Mouse (Mus musculus) forebrain, embryonic 12.5 days (tissue): ENCODE data around the gene Zfhx3. TPM values are rescaled to one million over a fixed set of nuclear protein-coding genes. Genes with fewer than 3 reads are reported as not detected.

ENCODE experiments used
- ATAC-seq: fragments of 200-750 bp; cut with Nextera tagmentation; 2 replicates; pipeline ENCODE4 v1.8.0; 2017; ENCODE audit warnings: moderate TSS enrichment; ENCODE audit not compliant: low FRiP score
- H3K27ac ChIP-seq: fragments of 300-500 bp; sonication (generic); 2 replicates; pipeline ENCODE4 v1.5.1; 2016; ENCODE audit warnings: mild to moderate bottlenecking
- H3K27me3 ChIP-seq: fragments of 300-500 bp; sonication (generic); 2 replicates; pipeline ENCODE4 v1.6.1; 2016; ENCODE audit warnings: mild to moderate bottlenecking
- H3K36me3 ChIP-seq: fragments of 300-500 bp; sonication (generic); replicated peaks from 2 replicates; pipeline ENCODE4 v1.6.1; 2016; ENCODE audit warnings: mild to moderate bottlenecking
- H3K4me1 ChIP-seq: fragments of 300-500 bp; sonication (generic); 2 replicates; pipeline ENCODE4 v1.6.1; 2016
- H3K4me2 ChIP-seq: fragments of 300-500 bp; sonication (generic); 2 replicates; pipeline ENCODE4 v1.6.1; 2016; ENCODE audit warnings: mild to moderate bottlenecking, moderate library complexity
- H3K4me3 ChIP-seq: fragments of 300-500 bp; sonication (generic); replicated peaks from 2 replicates; pipeline ENCODE4 v1.5.1; 2016; ENCODE audit warnings: mild to moderate bottlenecking
- H3K9ac ChIP-seq: fragments of 300-500 bp; sonication (generic); 2 replicates; pipeline ENCODE4 v1.6.1; 2016; ENCODE audit warnings: mild to moderate bottlenecking
- H3K9me3 ChIP-seq: fragments of 300-500 bp; sonication (generic); 2 replicates; pipeline ENCODE4 v1.6.1; 2016
- WGBS: fragments of 180-500 bp; shearing (Covaris S2); methylation state at CpG from one replicate; pipeline ENCODE4 v1.1.7; 2016; 5-methylcytosine and 5-hydroxymethylcytosine counted together
- polyA plus RNA-seq: library from polyadenylated mRNA; unstranded; fragments of >200 nt; fragmentation: Nextera tagmentation; extraction: Ambion mirVana; gene quantifications from 2 replicates; pipeline ENCODE4 v1.2.1, GENCODE M21; 2016

The Zfhx3 gene
- polyA plus RNA-seq, 1 experiment from 2014 or later = 30.5 TPM

DNA sequence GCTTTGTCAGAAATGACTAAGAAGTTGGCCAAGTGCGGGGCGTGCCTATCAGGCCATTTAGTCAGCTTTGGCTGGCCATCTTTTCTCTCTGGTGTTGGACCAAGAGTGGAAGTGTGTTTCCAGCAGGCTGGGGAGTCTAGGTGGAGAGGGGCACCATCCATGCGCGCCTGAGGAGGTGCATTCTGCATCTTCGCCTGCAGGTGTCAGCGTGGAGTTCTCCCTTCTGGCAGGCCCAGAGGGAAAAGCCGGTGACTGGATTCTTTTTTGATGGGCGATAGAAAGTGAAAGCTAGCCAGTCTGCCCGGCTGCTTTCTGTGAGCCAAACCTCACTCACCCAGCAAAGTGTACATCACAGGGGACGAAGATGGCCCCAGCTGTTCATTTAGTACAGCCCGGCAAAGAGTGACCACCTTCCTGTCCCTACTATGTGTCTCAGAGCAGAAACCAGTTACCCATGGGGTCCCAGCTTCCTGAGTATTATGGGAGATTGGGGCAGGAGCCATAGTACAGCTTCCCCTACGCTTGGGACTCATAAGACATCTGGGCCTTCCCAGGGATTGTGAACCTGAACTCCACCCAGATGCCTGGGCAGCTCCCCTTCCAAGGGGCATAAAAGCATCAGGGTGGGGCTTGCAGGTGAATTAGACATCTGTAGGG, 944.3 kb downstream of the Zfhx3 start:
- H3K4me2 ChIP-seq = peak overlapping the region; percentile 39
- H3K4me3 ChIP-seq = no peak overlapping the region
- H3K27me3 ChIP-seq = peaks cover 32% of the 10 kb centered on the region
- 18% methylated on average over 12 of the region's 12 CpGs for WGBS
- no peaks in the 10 kb centered on the region for H3K36me3 ChIP-seq
- ATAC-seq = peak; percentile 34
- H3K4me1 ChIP-seq = peaks cover 64% of the 10 kb centered on the region
- H3K27ac ChIP-seq = peak overlapping the region; percentile 25; the same call in 1 of the 2 replicates
- H3K9me3 ChIP-seq = no peaks in the 10 kb centered on the region
- H3K9ac ChIP-seq = peak overlapping the region; percentile 21; the same call in 1 of the 2 replicates

DNA sequence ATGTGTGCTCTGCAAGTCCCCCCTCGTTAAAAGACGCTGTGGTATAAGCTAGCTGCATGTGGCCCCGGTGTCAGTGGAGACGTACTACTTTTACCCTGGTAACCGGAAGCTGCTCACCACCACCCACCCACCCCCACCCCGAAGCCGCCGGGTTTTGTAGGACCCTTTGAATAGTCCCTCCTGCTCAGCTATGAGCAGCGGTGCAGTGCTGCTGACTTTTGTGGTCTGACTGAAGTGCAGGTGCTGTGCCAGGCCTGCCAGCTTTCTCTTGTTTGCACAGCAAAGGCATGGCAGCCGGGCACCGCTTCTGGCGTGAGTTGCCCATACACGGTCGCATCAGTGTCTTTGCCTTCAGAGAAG, 944.8 kb downstream of the Zfhx3 start:
- H3K9me3 ChIP-seq = no peaks in the 10 kb centered on the region
- WGBS = 74% methylated on average over 14 of the region's 14 CpGs
- H3K9ac ChIP-seq = peak overlapping the region; percentile 21; the same call in 1 of the 2 replicates
- H3K27me3 ChIP-seq = peaks cover 36% of the 10 kb centered on the region
- peak overlapping the region; percentile 39 for H3K4me2 ChIP-seq
- H3K36me3 ChIP-seq = no peaks in the 10 kb centered on the region
- H3K27ac ChIP-seq = peak overlapping the region; percentile 25; the same call in 1 of the 2 replicates
- ATAC-seq = no peak
- peaks cover 61% of the 10 kb centered on the region for H3K4me1 ChIP-seq
- H3K4me3 ChIP-seq = no peak overlapping the region

DNA sequence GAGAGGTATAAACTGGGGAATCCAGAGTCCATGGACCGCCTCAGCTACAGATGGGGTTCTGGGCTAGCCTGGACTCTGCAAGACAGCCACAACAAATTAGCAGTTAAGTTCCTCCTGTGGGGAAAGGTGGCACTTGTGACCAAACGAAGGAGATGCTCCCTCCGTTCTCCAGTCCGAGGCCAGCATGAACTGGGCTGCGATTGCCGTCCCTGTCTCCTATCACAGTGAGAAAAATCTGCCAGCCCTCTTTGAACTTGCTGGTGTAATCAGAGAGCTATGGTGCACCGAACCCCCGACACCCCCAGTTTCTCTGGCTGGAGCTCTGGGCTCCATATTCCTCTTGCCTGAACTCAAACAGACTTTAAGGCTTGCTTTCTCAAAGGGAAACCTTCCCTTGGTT, 945.4 kb downstream of the Zfhx3 start:
- Histone ChIP-seq H3K27ac (0 out of 2 replicates have a peak overlapping the region, but pooled peaks have one; percentile 46), H3K9ac (no peak overlapping the region), H3K36me3 (no peaks in the 10 kb centered on the region), H3K27me3 (peaks cover 36% of the 10 kb centered on the region), H3K4me2 (no peak overlapping the region), H3K4me1 (peaks cover 59% of the 10 kb centered on the region), H3K9me3 (no peaks in the 10 kb centered on the region), H3K4me3 (no peak overlapping the region)
- ATAC-seq = no peak
- 87% methylated on average over 8 of the region's 8 CpGs for WGBS

DNA sequence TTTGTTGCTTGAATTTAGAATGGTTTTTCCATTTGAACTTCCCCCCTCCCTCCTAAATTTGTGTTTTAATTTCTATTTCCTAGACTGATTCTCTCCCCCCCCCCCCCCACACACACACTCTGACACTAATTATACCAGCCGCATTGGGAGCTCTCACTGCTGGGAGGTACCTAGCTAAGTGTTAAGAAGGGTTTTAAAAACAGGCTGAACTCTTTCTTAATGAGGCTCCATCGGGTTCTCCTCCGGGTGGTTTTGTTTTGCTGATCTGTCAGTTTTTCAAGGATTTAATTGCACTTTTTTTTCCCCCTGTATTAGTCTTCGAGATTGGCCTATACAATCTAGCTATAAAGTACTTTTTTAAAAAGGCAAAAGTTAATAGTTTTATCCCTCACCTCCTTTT, 946.5 kb downstream of the Zfhx3 start:
- ATAC-seq = no peak
- Histone ChIP-seq H3K27ac (0 out of 2 replicates have a peak overlapping the region, but pooled peaks have one; percentile 53), H3K9ac (no peak overlapping the region), H3K4me1 (peaks cover 59% of the 10 kb centered on the region), H3K9me3 (no peaks in the 10 kb centered on the region), H3K27me3 (peaks cover 38% of the 10 kb centered on the region), H3K4me2 (no peak overlapping the region; the same call in 1 of the 2 replicates), H3K4me3 (no peak overlapping the region), H3K36me3 (no peaks in the 10 kb centered on the region)
- 8% methylated on average over 4 of the region's 4 CpGs for WGBS

DNA sequence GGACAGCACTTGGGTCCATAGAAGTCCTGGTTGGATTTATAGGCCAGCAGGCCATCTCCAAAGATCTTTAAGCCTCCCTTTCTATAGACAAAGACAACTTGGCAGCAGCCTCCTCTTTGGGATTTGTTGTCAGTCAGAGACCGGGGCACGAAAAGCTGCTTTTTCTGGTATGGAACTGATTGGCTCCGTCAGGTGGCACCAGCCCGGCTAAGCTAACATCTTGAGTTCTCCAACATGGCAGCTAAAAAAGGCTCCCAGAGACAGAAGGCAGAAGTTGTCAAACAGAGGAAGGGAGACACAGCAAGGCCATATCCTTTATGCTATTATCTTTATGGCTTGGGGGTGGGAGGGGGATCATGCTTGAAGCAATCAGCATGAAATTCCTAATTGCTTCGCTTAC, 947.0 kb downstream of the Zfhx3 start:
- 13% methylated on average over 5 of the region's 5 CpGs for WGBS
- Histone ChIP-seq H3K36me3 (no peaks in the 10 kb centered on the region), H3K4me2 (peak overlapping the region; percentile 24; the same call in 1 of the 2 replicates), H3K4me3 (no peak overlapping the region), H3K9me3 (no peaks in the 10 kb centered on the region), H3K4me1 (peaks cover 58% of the 10 kb centered on the region), H3K9ac (no peak overlapping the region), H3K27ac (no peak overlapping the region), H3K27me3 (peaks cover 37% of the 10 kb centered on the region)
- no peak for ATAC-seq

DNA sequence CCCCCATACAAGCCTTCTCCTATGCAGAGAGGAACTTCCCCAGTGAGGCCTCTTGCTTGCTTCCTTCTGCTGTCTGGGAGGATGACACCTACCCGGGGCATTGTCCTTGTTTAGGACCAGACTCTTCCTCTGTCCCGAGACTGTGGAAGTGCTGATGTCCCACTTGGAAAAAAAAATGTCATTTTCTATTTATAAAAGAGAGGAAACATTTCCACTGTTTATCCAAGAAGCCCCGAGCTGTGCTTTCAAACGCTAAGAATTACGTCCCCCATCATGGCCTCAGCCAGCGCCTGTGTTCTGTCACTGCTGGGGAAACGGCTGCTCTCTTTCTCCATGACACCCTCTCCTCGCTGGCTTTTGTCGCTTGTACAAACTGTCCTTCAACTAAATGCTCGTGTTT, 951.8 kb downstream of the Zfhx3 start:
- H3K36me3 ChIP-seq = no peaks in the 10 kb centered on the region
- no peak overlapping the region for H3K4me3 ChIP-seq
- ATAC-seq = no peak
- no peaks in the 10 kb centered on the region for H3K9me3 ChIP-seq
- H3K9ac ChIP-seq = no peak overlapping the region
- WGBS = 73% methylated on average over 10 of the region's 10 CpGs
- H3K27ac ChIP-seq = no peak overlapping the region
- no peak overlapping the region for H3K4me2 ChIP-seq
- H3K27me3 ChIP-seq = peaks cover 58% of the 10 kb centered on the region
- peaks cover 50% of the 10 kb centered on the region for H3K4me1 ChIP-seq

DNA sequence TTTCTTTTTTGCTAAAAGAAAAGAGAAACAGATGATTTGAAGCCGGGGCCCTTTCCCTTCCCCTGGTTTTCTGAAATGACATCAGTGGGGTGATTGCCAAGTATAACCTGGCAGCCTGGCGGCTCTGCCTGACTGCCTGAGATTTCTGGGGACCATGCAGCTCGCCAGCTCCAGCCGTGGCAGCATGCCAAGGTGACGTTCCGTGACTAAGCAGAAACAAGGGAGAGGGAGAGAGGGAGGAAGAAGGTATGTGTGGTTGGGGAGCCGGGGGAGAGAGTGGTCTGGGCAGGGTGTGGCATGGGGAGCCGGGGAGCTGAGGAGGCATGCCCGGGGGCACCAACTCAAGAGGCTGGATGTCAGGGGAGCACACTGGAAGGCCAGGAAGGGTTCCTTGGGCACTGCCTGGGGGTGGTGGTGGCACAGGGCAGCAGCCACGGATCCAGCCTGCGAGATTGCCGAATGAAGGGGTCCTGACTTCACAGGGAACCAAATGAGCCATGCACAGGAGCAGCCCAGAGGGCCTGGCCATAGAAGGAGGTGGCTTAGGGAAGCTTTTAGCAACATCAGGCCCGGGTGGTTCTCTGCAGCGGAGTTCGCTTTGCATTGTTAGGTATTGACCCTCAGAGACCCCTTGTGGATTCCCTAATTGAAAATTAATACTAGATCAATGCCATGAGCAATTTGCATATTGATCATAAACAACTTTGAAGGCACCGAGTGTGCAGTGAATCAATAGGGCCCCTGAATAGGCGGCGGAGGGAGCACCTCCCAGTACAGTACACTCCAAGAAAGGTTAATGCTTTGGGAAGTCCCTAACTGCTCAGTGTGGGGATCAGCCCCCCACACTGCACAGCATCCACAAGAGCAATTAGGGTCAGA, 954.3 kb downstream of the Zfhx3 start:
- Histone ChIP-seq H3K27ac (no peak overlapping the region), H3K27me3 (peaks cover 65% of the 10 kb centered on the region), H3K4me1 (peaks cover 63% of the 10 kb centered on the region), H3K9me3 (no peaks in the 10 kb centered on the region), H3K4me2 (no peak overlapping the region), H3K36me3 (no peaks in the 10 kb centered on the region), H3K4me3 (no peak overlapping the region), H3K9ac (no peak overlapping the region)
- 35% methylated on average over 18 of the region's 18 CpGs for WGBS
- no peak; the same call in 1 of the 2 replicates for ATAC-seq

DNA sequence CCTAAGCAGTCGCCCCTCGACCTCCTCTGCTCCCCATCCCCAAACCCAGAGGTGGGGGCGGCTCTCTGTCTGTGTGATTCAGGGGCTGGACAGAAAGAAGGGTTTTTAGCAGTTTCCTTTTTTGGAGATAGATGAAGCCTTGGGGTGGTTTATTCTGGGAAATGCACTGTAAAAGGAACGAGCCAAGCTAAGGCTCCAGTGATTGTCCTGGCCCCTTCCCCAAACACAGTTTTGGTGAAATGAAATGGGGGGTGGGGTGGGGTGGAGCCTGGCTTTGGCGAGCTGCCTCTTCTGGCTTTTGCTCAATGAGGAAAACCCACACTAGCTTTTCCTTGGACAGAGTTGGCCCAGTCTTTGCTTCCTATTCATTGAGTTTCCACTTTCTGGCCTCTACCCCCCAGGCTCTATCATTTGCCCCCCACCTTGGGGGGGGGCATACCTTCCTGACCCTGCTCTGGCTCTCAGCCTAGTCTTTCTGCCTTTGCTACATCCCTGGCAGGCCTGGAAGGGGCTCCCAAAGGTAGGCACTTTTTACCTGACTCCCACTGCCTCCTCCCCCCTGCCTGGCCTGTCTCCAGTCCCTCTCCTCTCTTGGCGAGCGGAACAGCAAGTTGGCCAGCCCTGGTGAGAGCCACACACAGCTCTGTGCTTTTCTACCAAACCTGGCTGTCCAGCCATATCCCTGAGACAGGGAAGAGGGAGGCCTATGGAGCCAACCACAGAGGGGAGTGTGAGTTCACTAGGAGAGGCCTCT, 955.1 kb downstream of the Zfhx3 start:
- H3K36me3 ChIP-seq = no peaks in the 10 kb centered on the region
- WGBS = 46% methylated on average over 7 of the region's 7 CpGs
- no peaks in the 10 kb centered on the region for H3K9me3 ChIP-seq
- H3K27me3 ChIP-seq = peaks cover 69% of the 10 kb centered on the region
- no peak overlapping the region for H3K9ac ChIP-seq
- no peak overlapping the region for H3K4me3 ChIP-seq
- ATAC-seq = no peak
- no peak overlapping the region for H3K4me2 ChIP-seq
- H3K27ac ChIP-seq = no peak overlapping the region
- H3K4me1 ChIP-seq = peaks cover 67% of the 10 kb centered on the region

DNA sequence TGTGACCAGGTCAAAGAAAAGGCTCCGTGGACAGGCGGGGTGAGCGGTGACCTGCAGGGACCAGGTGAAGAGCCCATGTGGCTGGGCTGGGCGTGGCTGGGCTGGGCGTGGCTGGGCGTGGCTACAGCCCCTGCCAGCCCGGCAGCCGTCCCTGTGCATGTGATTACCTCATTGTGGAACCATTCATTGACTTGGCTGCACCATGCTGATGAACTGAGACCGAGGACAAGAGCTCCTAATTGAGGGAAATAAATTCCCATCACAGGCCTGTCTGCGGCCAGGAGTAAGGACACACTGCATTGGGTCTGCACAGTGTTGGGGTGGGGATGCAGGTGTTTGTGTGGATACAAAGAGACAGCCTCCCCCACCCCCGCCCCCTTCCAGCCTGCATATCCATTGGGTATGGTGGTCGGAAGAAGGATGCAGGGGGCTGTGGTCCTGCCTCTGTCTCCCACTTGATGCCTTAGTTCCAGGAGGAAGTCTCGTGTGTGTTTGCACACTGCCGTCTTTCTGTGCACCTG, 956.9 kb downstream of the Zfhx3 start:
- ATAC-seq = 0 out of 2 replicates have a peak, but pooled peaks have one; percentile 21
- H3K9me3 ChIP-seq = no peaks in the 10 kb centered on the region
- no peak overlapping the region for H3K9ac ChIP-seq
- peaks cover 76% of the 10 kb centered on the region for H3K27me3 ChIP-seq
- no peak overlapping the region for H3K27ac ChIP-seq
- WGBS = 59% methylated on average over 14 of the region's 14 CpGs
- peaks cover 83% of the 10 kb centered on the region for H3K4me1 ChIP-seq
- no peak overlapping the region for H3K4me3 ChIP-seq
- no peaks in the 10 kb centered on the region for H3K36me3 ChIP-seq
- H3K4me2 ChIP-seq = no peak overlapping the region

DNA sequence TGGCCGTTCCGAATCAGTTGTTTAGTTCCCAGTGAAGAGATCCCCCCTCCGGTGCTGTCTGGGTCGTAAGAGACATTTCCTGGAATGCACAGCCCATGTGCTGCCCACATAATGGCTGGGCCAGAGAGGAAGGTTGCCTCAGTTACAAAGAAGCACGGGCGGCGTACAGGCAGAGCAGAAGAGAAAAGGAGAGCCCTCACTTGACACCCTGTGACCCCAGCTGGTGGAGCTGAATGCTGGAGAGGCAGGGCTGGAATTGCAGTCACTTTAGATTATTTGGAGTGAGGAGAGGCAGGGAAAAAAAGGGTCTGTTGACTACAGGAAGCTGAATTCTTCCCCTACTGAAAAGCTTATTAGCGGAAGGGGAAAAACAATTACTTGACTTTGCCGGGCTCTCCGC, 958.1 kb downstream of the Zfhx3 start:
- peaks cover 75% of the 10 kb centered on the region for H3K27me3 ChIP-seq
- H3K36me3 ChIP-seq = no peaks in the 10 kb centered on the region
- no peak overlapping the region for H3K9ac ChIP-seq
- no peak for ATAC-seq
- H3K27ac ChIP-seq = peak overlapping the region; percentile 67
- no peak overlapping the region for H3K4me3 ChIP-seq
- no peak overlapping the region; the same call in 1 of the 2 replicates for H3K4me2 ChIP-seq
- WGBS = 22% methylated on average over 10 of the region's 10 CpGs
- no peaks in the 10 kb centered on the region for H3K9me3 ChIP-seq
- peaks cover 88% of the 10 kb centered on the region for H3K4me1 ChIP-seq

DNA sequence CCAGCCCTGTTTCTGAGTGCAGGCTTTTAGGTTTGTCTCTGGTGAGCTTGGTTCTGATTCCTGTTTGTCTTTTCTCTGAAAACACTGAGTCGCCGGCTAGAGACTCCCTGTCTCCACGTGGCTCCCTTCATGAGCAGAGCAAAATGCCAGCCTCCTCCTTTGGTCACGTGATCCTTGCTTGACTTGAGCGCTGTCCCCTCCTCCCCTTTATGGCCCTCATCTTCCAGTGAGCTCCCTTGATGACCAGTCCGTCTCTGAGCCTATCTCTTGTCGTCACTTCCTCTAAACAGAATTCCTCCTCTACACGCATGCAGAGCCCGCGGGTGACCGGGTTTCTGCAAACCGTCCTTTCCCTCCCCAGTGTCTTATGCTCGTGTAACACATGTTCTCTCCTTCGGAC, 958.8 kb downstream of the Zfhx3 start:
- H3K9me3 ChIP-seq = no peaks in the 10 kb centered on the region
- H3K9ac ChIP-seq = no peak overlapping the region
- 63% methylated on average over 14 of the region's 14 CpGs for WGBS
- H3K4me3 ChIP-seq = no peak overlapping the region
- peaks cover 70% of the 10 kb centered on the region for H3K27me3 ChIP-seq
- H3K4me2 ChIP-seq = no peak overlapping the region
- ATAC-seq = no peak
- peak overlapping the region; percentile 67; the same call in 1 of the 2 replicates for H3K27ac ChIP-seq
- H3K4me1 ChIP-seq = peaks cover 89% of the 10 kb centered on the region
- H3K36me3 ChIP-seq = no peaks in the 10 kb centered on the region

DNA sequence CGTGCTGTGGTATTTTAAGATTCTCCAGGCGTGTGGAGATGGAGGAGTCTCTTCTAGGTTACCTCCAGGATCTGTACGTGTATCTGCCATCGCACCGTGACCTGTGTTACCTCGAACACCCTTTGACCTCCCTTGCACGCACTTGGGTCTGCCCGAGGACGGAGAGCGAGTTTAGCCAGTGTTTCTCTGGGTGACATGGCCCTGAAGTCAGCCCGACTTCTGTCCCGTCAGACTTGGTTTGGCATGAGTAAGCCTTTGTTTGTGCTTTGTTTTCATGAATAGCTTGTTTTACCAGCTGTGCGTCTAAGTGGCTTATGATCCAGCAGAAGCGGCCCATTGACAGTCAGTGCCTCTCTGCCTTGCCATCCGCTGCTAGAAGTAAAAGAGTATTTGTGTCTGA, 961.1 kb downstream of the Zfhx3 start:
- Histone ChIP-seq H3K27me3 (peaks cover 46% of the 10 kb centered on the region), H3K4me1 (peaks cover 87% of the 10 kb centered on the region), H3K9ac (no peak overlapping the region), H3K4me3 (no peak overlapping the region), H3K36me3 (no peaks in the 10 kb centered on the region), H3K9me3 (no peaks in the 10 kb centered on the region), H3K4me2 (no peak overlapping the region), H3K27ac (no peak overlapping the region)
- ATAC-seq = no peak
- WGBS = 60% methylated on average over 15 of the region's 15 CpGs
